Mouse (Mus musculus) urinary bladder, postnatal 10 days (tissue): ENCODE results near the gene Lbp.

ENCODE experiments used
- DNase-seq: peaks from one replicate; pipeline ENCODE4 v3.0.0; 2022; ENCODE audit warnings: low spot score

The Lbp gene

DNA sequence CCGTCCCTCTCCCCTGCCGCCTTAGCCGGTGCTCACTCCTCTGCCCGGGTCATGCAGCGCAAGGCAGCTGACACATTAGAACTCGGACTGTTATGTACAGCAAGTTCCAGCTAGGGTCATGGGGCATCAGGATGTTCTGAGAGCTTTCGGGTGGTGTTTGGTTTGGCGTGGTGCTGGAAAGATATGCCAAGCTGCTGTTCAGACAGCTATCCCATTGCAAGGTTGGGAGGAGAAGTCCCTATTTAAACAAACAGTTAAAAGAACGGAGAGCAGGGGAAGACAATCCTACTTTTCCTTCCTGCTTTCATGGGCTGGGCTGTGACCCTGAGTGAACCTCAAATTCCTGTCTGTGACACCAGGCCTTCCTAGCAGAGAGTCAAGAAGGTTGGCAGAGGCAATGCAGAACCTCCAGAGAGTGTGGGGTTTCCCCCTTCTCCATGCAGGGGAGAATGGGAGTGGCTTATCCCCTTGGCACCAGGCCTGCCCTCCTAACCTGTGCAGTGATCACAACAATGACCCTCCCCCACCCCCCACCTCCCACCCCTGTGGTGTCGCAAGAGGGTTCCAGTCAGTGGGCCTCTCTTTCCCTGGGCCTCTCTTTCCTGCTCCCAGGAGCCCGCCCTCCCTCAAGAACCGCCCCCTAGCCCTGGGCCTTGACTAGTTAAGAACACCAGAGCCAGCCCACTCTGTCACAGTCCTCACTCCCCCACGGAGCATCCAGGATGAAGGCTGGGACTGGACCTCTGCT, at the start of gene Lbp:
Lbp (plus strand) TSS at position 546 of the 748 bp plus-strand sequence.
- DNase-seq: no peak

DNA sequence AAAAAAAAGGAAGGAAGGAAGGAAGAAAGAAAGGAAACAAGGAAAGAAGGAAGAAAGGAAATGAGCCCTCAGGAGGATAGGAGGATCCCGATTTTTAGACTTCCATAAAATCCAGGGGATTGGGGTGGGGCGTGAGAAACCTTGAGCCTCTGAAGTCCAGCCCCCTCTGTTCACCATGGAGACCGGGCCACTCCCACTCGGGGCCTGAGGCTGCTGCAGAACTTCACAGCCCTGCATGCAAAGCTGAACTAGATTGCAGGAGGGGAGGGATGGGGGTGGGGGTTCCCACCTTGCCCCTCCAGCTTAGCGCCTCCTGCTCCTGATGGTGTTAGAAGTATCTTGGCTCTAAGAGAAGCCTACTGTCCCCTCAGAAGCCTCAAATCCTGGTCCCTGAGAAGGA, 49.4 kb upstream of the Lbp start:
- no peak for DNase-seq

DNA sequence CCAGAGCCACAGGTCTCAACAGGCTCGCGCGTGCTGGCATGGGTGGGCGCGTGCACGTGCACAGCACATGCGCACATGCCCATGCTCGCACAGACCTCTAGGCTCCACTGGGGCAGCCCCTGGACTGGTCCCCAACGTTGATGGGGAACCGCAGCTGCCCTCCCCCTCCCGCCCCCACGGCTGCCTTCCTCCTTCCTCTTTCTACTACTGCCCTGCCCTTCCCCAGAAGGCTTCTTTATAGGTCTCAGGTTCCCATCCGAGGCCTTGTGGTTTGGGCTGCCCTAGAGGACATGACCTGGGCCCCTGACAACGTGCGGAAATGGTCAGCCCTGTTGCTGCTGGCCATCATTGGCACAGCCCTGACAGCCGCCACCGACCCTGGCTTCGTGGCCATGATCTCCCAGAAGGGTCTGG, 48.3 kb upstream of the Lbp start, which contains the start of gene Bpi:
Bpi (plus strand) TSS at position 90 of the 414 bp plus-strand sequence.
- no peak for DNase-seq

DNA sequence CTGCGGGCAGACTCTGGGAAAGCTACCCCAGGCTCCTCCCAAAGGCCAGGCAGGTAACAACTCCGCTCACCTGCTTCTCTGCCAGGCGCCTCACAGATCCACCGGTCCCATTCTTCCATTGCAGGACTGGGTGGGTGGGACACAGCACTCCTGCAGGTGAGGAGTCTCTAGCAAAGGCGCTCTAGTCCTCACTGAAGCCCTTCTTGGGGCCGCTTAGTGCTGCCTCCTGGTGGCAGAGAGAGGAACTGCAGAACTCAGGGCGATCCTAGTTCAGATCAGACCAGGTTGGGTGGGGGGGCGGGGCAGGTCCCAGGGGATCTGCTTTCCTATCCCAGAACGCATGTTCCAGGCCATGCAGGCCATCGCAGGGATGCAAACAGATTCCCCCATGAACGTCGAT, 47.5 kb upstream of the Lbp start:
- DNase-seq: no peak

DNA sequence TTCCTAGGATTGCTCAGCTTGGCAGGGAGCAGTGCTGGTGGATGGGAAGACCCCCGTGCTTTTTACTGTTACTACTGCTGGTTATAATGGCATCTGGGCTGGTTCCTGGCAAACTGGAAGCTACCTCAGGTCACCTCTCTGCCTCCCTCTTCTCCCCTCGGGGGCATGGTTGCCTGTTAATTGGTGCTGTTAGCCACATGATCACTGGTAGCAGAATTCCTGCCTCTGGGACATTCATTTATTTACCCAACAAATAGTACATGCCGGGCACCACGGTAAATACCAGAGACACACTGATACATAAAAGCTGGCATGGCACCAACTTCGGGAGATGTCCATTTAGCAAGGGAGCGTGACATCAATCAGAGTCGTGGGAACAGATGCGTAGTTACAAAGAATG, 46.8 kb upstream of the Lbp start:
- DNase-seq: no peak

DNA sequence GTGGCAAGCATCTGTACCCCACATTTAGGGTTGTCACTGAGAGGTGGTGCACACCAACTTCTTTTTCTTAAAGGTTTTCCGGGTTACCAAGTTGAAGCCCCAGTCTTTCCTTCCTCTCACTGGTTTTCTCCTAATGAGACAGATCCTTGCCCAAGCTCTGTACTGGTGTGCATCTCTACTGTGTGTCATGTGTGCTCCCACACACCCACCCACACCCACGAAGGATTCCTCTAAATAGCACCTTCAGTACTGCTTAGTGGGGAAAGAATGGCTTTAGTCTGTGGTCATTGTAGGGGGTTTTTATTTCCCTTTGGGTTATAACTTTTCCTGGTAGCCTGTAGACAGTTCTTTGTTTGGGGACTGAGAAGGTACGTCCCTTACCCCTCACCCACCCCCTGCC, 41.4 kb upstream of the Lbp start:
- DNase-seq: no peak

DNA sequence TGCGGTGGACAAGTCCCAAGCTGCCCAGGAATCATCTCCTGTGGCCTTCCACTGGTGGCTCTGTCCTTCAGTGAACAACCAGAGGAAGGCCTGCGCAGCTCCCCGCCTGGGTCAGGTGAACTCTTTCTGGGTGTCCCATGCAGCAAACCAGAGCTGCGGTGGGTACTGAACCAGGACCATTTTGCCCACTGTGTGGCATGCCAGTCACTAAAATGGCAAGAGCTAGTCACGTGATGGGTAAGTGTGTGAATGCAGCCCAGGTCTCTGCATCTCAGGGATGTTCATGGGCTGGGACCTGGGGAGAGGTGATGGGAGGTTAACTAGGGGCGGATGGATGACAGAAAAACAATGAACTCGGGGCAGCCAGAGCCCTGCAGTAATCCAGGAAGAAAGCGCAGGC, 36.3 kb upstream of the Lbp start:
- no peak for DNase-seq

DNA sequence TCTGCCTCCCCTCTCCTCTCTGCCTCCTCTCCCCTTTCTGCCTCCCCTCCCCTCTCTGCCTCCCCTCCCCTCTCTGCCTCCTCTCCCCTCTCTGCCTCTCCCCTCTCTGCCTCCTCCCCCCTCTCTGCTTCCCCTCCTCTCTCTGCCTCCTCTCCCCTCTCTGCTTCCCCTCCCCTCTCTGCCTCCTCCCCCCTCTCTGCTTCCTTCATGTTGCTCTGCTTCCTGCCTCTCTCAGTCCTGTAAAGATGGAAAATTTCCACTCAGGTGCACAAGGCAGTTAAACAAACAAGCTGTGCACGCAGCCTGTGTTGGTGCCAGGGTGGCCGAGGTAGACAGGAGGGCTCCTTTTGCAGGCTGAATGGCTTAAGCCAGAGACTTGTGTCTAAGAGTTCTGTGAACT, 32.6 kb upstream of the Lbp start:
- DNase-seq: no peak

DNA sequence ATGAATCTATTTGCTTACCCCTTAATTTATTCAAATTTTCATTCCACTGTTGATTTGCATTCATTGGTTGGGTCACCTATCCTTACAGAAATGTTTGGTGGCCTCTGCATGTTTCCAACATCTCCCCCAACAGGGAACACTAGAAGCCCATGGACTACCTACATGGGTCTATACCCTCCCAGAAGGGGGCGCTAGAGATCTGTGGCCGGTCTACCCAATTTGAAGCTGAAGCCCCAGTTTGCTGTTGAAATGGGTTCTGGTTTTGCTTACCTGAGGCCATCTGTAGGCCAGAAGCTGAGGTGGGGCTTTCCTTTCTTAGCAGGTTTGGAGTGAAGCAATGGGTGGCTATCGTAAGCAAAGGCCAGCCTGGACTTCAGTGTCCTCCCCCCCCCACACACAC, 30.9 kb upstream of the Lbp start:
- DNase-seq: no peak

DNA sequence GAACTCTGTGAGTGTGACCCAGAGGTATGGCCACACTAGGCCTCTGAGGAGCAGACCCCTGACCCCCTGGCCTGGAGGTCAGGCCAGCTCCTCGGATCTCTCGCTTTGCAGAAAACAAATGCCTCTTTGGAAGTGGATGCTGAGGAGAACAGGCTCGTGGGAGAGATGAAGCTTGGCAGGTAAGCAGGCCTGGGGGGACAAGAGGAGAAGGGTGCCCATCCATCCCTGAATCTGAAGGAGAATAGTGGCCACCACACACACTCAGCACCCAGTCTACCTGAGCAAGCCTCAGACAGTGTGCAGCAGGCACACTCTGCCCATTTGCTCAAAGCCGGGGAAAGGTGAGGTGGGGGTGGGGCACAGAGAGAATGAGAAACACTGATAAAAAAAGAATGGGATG, 30.5 kb upstream of the Lbp start:
- no peak for DNase-seq

DNA sequence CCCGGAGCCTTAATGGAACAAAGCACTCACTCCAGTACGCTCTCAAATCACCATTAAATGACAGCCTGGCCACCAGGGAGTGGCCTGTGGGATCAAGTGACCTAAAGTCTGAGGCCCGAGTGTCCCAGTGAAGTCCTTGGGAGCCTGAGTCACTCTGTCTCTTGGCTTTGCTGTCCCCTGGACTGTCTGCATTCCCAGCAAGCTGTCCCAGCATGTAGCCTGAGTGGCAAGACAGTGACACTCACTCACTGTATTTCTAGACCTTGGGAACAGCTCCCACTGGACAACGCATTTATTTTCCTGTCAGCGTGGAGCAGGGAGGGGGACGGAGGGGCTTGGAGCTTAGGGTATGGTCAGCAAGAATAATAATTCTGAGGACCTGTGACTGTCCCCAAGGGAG, 29.8 kb upstream of the Lbp start:
- DNase-seq: no peak

DNA sequence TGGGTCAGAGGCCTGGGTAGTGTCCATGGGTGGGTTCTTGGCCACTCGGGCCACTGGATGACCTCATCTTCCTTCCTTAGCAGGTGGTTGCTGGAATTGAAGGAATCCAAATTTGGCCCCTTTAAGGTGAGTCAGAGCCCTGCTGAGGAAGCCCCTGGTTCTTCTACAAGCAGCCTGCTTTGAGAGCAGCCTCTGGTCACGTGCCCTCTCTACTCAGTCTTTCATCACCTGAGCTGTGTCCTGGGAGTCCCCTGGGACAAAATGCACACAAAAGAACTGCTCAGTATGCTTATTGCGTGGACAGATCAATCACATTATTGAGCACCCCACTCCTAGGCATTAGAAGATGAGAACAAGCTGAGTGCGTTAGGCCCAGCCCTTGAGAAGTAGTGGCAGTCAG, 29.4 kb upstream of the Lbp start:
- DNase-seq: no peak

DNA sequence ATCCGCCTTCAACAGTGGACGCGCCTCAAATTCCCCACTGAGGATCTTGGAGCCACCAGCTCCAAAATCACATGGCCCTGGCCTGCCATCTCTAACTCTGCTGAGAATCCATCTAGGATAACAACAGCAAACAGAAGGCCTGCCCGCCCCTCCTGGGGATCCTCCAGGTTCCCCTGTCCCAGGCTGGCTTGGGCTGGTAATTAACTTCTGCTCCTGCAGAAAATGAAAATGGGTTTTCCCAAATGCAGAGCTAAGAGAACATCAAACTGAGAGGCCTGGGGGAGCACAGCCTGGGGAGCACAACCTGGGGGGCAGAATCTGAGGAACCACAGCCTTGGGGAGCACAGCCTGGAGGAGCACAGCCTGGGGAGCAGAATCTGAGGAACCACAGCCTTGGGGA, 26.6 kb upstream of the Lbp start:
- no peak for DNase-seq

DNA sequence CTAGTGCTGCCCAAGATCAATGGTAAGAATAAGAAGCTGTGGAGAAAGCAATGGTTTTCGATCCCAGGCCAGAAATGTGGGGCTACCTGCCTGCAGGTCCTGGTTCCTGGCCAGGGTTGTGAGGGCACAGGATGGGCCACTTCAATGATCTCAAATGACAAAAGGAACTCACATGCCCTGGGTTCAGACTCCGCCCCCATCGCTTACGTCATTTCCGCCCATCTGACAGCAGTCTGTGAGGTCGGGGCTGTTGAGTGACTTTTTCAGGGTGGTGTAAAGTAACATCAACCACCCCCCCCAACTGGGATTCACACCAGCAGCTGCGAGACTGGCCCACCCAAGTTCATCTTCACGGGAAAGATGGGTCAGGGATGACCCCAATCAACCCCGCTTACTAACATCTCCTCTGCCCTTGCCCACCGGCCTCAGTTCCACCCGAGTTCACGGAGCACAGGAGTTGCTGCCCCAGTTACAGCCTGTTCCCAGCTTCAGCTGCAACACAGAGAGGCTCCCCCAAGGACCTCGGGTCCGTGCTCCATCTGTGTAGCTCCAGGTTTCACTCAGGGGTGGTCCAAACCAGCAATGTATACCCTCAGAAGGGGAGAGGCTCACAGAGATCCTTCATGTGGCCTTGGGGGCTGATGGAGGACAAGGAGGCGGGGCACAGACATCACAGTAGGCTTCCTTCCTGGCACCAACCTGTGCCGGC, 24.6 kb upstream of the Lbp start:
- no peak for DNase-seq

DNA sequence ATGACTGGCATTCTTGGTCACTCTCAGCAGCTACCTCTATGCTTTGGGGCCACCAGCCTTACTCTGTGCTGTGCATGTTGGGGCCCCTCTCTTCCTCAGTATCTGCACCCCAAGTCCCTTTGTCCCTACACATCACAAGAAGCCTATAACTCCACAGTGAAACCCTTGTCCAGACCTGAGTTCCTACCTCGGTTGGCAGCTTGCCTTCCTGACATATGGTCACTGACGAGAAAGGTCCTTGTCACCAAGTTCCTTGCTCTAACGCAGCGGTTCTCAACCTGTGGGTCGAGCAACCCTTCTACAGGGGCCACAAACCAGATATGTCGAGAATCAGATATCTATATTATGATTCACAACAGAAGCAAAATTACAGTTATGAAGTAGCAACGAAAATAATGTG, 23.2 kb upstream of the Lbp start:
- DNase-seq: no peak

DNA sequence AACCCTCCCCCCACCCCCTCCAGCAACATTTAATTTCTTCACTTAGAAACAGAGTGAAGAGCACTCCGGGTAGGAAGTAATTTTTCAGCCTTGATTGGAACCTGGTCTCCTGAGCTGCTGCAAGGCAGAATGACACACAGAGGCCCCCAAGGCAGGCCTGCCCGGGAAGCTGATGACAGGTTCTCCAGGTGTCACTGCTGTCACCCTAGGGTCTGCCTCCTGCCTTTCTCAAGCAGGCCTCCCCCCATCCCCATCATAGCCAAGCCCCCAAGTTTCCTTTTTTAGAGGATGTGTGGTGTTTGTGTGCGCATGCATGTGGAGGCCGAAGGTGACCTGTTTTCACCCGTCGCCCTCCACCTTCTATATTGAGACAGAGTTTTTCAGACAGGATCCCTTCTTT, 22.5 kb upstream of the Lbp start:
- DNase-seq: no peak

DNA sequence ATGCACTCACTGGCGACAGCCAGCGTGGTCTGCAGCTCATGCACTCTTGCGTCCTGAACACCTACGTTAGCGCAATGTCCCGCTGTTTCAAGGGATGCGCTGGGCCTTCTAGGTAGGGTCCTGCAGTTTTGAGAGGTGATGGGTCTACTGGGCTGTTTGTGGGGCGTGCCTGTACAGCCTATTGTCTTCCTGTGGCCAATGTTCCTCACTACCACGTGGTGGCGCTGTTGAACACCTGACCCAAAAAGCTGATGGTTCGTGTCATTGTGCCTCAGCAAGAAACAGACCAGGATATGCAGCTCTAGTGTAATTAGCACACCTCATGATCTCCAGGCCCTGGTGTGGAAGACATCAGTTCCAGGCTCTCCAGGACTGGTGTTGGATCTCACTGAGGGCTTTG, 21.7 kb upstream of the Lbp start:
- no peak for DNase-seq

DNA sequence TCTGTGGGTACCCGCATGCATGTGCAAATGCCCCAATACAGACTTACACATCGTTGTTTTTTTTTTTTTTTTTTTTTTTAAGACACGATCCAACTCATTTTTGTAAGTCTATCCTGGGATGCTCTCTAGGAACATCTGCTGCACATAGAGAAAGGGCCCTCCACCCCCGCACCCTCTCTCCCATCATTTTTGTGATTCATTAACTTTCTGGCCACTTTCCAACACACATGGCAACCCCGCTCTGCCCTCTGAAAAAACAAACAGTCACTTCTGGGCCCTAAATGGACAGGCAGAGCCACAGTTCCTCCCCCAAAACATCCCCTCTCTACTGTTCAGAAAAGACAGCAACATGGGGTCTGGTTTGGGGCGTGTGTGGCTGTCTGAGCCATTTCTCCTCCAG, 20.6 kb upstream of the Lbp start:
- DNase-seq: no peak

DNA sequence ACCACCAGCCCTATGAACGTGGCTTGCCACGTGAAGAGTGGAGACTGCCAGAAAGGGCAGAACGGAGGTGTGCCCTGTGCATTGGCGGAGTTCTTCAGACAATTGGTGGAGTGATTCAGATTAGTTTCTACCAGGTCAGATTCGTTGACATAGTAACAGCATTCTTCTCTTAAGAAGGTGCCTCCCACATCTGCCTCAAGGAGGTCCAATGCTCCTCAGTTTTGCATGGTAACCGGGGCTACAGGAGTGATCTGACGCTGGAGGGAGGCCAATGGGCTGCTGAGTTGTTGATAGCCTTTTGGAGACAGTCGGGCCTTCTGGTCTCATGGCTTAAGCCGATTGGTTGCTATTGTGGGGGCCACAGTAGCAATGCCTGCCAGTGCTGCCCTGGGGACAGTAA, 10.6 kb upstream of the Lbp start:
- no peak for DNase-seq

DNA sequence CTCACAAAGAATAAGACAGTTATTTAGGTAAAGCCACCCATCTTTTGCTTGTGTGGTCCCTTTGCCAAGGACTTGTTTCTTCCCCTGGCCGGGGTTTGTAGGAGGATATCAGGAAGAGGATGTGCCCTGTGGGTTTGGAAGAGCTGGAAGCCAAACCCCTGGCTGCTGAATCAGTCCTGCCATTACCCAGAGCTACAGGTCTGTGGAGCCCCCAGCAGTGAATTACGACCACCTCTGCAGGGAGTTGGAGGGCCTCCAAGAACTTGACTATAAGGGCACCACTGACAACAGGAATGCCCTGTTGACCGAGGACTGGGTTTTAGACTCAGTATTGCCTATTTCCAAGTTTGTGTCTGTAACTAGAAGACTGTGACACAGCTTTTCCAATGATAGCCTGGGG, 7.1 kb upstream of the Lbp start:
- DNase-seq: no peak

DNA sequence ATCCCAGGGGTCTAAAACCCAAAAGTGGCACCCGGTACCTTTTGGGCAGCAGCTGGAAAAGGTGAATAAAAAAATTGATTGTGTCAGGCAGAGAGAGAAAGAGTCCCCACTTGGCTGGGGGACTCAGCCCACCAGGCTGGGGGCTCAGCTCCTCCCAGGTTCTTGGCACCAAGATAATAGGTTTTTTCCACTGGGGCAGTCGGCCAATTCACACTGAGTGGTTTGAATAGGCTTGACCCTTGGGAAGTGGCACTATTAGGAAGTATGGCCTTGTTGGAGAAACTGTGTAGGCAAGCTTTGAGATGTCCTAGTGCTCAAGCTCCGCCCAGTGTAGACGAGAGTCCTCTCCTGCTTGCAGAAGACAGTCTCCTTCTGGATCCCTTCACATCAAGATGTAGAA, 6.6 kb upstream of the Lbp start:
- no peak for DNase-seq

DNA sequence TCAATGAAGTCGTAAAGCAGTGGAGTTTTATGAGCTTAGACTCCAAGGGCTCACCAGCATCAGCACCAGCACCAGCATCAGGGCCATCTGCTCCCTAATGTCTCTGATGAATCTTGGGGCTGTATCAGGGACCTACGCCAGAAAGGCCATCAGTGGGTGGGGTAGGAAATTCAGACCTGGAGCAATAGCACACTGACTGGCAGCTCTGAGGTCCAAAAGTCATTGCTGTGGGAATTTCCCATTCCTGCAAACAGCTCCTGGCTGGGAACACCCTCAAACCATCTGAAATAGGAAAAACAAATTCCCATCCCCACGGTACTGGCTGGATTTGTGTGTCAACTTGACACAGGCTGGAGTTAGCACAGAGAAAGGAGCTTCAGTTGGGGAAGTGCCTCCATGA, 3.5 kb upstream of the Lbp start:
- no peak for DNase-seq

DNA sequence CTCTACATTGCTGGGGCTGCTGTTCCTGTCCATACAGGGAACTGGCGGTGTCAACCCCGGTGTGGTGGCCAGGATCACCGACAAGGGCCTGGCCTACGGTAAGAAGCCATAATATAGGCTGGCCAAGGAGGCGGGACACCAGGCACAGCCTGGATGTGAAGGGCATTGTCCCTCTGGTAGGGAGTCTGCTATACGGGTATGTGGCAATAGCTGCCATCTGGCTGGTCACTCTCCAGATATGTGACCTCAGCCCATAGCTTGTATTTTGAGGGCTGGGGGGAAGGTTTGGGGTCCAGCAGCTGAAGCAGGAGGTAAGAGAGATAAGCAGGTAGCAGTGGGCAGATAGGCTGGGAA, 380 bp downstream of the Lbp start:
- no peak for DNase-seq

DNA sequence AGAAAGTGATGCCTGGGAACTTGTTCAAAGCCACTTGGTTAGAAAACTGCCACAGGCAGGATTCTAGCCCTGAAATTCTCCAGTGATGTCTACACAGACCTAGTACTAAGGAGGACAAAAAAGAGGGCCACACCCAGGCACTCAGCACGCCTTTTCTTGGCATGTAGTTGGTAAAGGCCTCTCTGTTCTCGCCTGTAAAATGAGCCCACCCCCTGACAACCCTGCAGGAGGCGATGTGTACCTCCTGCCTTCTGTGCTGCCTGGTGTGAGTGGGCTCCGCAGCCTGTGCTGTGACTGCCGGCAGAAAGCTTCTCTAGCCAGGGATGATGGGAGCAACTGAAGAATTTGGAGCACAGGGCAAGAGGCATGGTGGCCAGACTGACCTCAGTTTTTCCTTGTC, 2.0 kb downstream of the Lbp start:
- DNase-seq: no peak
